Mouse (Mus musculus) liver, embryonic 14.5 days (tissue): ENCODE results near the gene Gli1. TPM values are rescaled to one million over a fixed set of nuclear protein-coding genes. Genes with fewer than 3 reads are reported as not detected.

Experiments
- ATAC-seq: fragments of 200-750 bp; cut with Nextera tagmentation; 2 replicates; pipeline ENCODE4 v1.8.0; 2017; ENCODE audit warnings: moderate number of reproducible peaks, mild to moderate bottlenecking, moderate library complexity; ENCODE audit not compliant: insufficient read depth
- DNase-seq, 3 experiments: peaks; one replicate each; pipeline ENCODE4 v3.0.0-alpha.2; 2012 to 2013; ENCODE audit warnings: low read depth in 3 of 3, low spot score in 3 of 3
- H3K27ac ChIP-seq: fragments of 300-500 bp; sonication (generic); 2 replicates; pipeline ENCODE4 v1.5.1; 2014; ENCODE audit warnings: moderate library complexity, mild to moderate bottlenecking, control low read depth, inconsistent platforms
- H3K27me3 ChIP-seq: fragments of 300-500 bp; sonication (generic); 2 replicates; pipeline ENCODE4 v1.6.1; 2014; ENCODE audit warnings: mild to moderate bottlenecking, low read length, moderate library complexity; ENCODE audit not compliant: control insufficient read depth, insufficient read depth
- H3K36me3 ChIP-seq: fragments of 300-500 bp; sonication (generic); replicated peaks from 2 replicates; pipeline ENCODE4 v1.6.1; 2014; ENCODE audit warnings: low read depth; ENCODE audit not compliant: control insufficient read depth, insufficient read depth
- H3K4me1 ChIP-seq, 2 experiments: fragments of 200-500 bp in 1 of 2; fragments of 300-500 bp in 1 of 2; sonication (generic) in 1 of 2; replicated peaks; 2 replicates each; pipeline ENCODE4 v1.6.1; 2012 to 2014; ENCODE audit warnings: antibody characterized with exemption in 1 of 2, inconsistent platforms in 1 of 2, low read length in 1 of 2; ENCODE audit not compliant: control insufficient read depth in 2 of 2, insufficient read depth in 2 of 2
- H3K4me2 ChIP-seq: fragments of 300-500 bp; sonication (generic); 2 replicates; pipeline ENCODE4 v1.6.1; 2014; ENCODE audit warnings: low read depth, mild to moderate bottlenecking, control low read depth, moderate library complexity
- H3K4me3 ChIP-seq, 2 experiments: fragments of 200-500 bp in 1 of 2; fragments of 300-500 bp in 1 of 2; sonication (generic) in 1 of 2; 2 replicates each; pipeline ENCODE4 v1.5.1; 2012 to 2014; ENCODE audit warnings: low read depth in 2 of 2, low read length in 2 of 2, mild to moderate bottlenecking in 2 of 2, control low read depth in 1 of 2, inconsistent platforms in 1 of 2, moderate library complexity in 1 of 2; ENCODE audit not compliant: insufficient read depth in 1 of 2
- H3K9ac ChIP-seq: fragments of 300-500 bp; sonication (generic); replicated peaks from 2 replicates; pipeline ENCODE4 v1.6.1; 2014; ENCODE audit warnings: mild to moderate bottlenecking, control low read depth, moderate library complexity
- H3K9me3 ChIP-seq: fragments of 300-500 bp; sonication (generic); 2 replicates; pipeline ENCODE4 v1.6.1; 2016; ENCODE audit warnings: low read length, mixed read lengths; ENCODE audit not compliant: control insufficient read depth
- CTCF ChIP-seq: IDR thresholded peaks from 2 replicates; pipeline ENCODE4 v1.5.1; 2016; ENCODE audit warnings: antibody characterized with exemption, low read depth, control low read depth
- EP300 ChIP-seq: IDR thresholded peaks from 2 replicates; pipeline ENCODE4 v1.6.1; 2016; ENCODE audit warnings: antibody characterized with exemption, low read depth
- WGBS: fragments of 180-500 bp; shearing (Covaris S2); extraction: QIAGEN DNeasy Blood & Tissue Kit; methylation state at CpG from one replicate; pipeline ENCODE4 v1.1.7; 2014; ENCODE audit not compliant: insufficient replicate concordance; 5-methylcytosine and 5-hydroxymethylcytosine counted together
- polyA plus RNA-seq, 2 experiments: library from polyadenylated mRNA; depleted of rRNA in 1 of 2; stranded (reverse) in 1 of 2; unstranded in 1 of 2; fragments of >200 nt; fragmentation: Nextera tagmentation in 1 of 2; extraction: Ambion mirVana in 1 of 2; gene quantifications; 2 replicates each; pipeline versions ENCODE4 v1.2.1 to v1.2.3; 2012 to 2014

Gli1 gene
- polyA plus RNA-seq, 2 experiments: 0.15 to 1.1 TPM

- DNase-seq: no peak
- Histone ChIP-seq H3K27me3 (no peaks in the 10 kb centered on the region), H3K4me3 (no peak overlapping the region), H3K36me3 (peaks cover 59% of the 10 kb centered on the region), H3K9me3 (no peaks in the 10 kb centered on the region; the same call in 1 of the 2 replicates), H3K9ac (no peak overlapping the region), H3K4me2 (no peak overlapping the region), H3K4me1 (peaks cover 0 to 20% of the 10 kb centered on the region in 2 experiments; a peak in 3 of 4 replicates), H3K27ac (no peak overlapping the region)
- no peak for TF ChIP-seq CTCF
- no peak for TF ChIP-seq EP300
- 84% methylated on average over 11 of the region's 11 CpGs for WGBS
- no peak for ATAC-seq
Observed at GRCm38 (mm10) chr10:127284724-127285500, 56.9 kb downstream of the Gli1 start.

GRCm38 (mm10) chr10:127284105-127284622, 57.6 kb downstream of the Gli1 start:
- DNase-seq: no peak
- Histone ChIP-seq H3K9me3 (no peaks in the 10 kb centered on the region; the same call in 1 of the 2 replicates), H3K36me3 (peaks cover 64% of the 10 kb centered on the region), H3K4me1 (peaks cover 0 to 13% of the 10 kb centered on the region in 2 experiments; a peak in 2 of 4 replicates), H3K27me3 (no peaks in the 10 kb centered on the region), H3K4me2 (no peak overlapping the region), H3K27ac (no peak overlapping the region), H3K9ac (no peak overlapping the region), H3K4me3 (no peak overlapping the region)
- TF ChIP-seq CTCF: no peak
- WGBS: 94% methylated on average over 7 of the region's 7 CpGs
- ATAC-seq: no peak

- whole genome bisulfite sequencing: 76% methylated on average over 13 of the region's 13 CpGs
- Histone ChIP-seq H3K9ac (no peak overlapping the region), H3K36me3 (peaks cover 70% of the 10 kb centered on the region), H3K4me2 (no peak overlapping the region), H3K9me3 (no peaks in the 10 kb centered on the region; the same call in 1 of the 2 replicates), H3K4me3 (no peak overlapping the region), H3K4me1 (peaks cover 0 to 11% of the 10 kb centered on the region in 2 experiments; a peak in 2 of 4 replicates), H3K27ac (no peak overlapping the region), H3K27me3 (no peaks in the 10 kb centered on the region)
- DNase-seq (no peak), ATAC-seq (no peak)
- TF ChIP-seq EP300 (no peak), CTCF (no peak)
Observed at GRCm38 (mm10) chr10:127282620-127283215, 59.1 kb downstream of the Gli1 start.

GRCm38 (mm10) chr10:127281316-127281715, 60.5 kb downstream of the Gli1 start:
- no peak overlapping the region for H3K4me2 ChIP-seq
- no peaks in the 10 kb centered on the region for H3K4me1 ChIP-seq
- H3K36me3 ChIP-seq: peaks cover 75% of the 10 kb centered on the region
- no peak overlapping the region for H3K27ac ChIP-seq
- WGBS: 82% methylated on average over 8 of the region's 8 CpGs
- H3K27me3 ChIP-seq: no peaks in the 10 kb centered on the region
- ATAC-seq (no peak), DNase-seq (no peak)
- H3K9me3 ChIP-seq: no peaks in the 10 kb centered on the region; the same call in 1 of the 2 replicates
- TF ChIP-seq EP300 (no peak), CTCF (no peak)
- H3K9ac ChIP-seq: no peak overlapping the region
- no peak overlapping the region for H3K4me3 ChIP-seq

Other genes starting within 250 kb of the Gli1 start
- 20.9 and 25.0 TPM in 2 replicates for gene Os9, start 220.8 kb downstream of the Gli1 start, polyA plus RNA-seq (2012; rRNA removed)
- 22.9 and 29.9 TPM in 2 replicates for gene Os9, start 220.8 kb downstream of the Gli1 start, polyA plus RNA-seq (2014; fragmentation: Nextera tagmentation; extraction: Ambion mirVana)
- 9.9 and 10.4 TPM in 2 replicates for gene B4galnt1, start 176.7 kb downstream of the Gli1 start, polyA plus RNA-seq (2012; rRNA removed)
- 14.6 and 17.1 TPM in 2 replicates for gene B4galnt1, start 176.7 kb downstream of the Gli1 start, polyA plus RNA-seq (2014; fragmentation: Nextera tagmentation; extraction: Ambion mirVana)
- 1.5 and 1.7 TPM in 2 replicates for gene Slc26a10, start 161.3 kb downstream of the Gli1 start, polyA plus RNA-seq (2012; rRNA removed)
- gene Slc26a10, start 161.3 kb downstream of the Gli1 start, polyA plus RNA-seq (2014; fragmentation: Nextera tagmentation; extraction: Ambion mirVana): 0.75 and 1.3 TPM in 2 replicates
- gene Arhgef25, start 151.9 kb downstream of the Gli1 start, polyA plus RNA-seq (2012; rRNA removed): 6.9 and 7.7 TPM in 2 replicates
- 3.4 and 4.8 TPM in 2 replicates for gene Arhgef25, start 151.9 kb downstream of the Gli1 start, polyA plus RNA-seq (2014; fragmentation: Nextera tagmentation; extraction: Ambion mirVana)
- gene Dtx3, start 146.2 kb downstream of the Gli1 start, polyA plus RNA-seq (2012; rRNA removed): 35.9 and 38.6 TPM in 2 replicates
- 11.2 and 15.0 TPM in 2 replicates for gene Dtx3, start 146.2 kb downstream of the Gli1 start, polyA plus RNA-seq (2014; fragmentation: Nextera tagmentation; extraction: Ambion mirVana)
- 28.2 and 31.2 TPM in 2 replicates for gene Pip4k2c, start 130.4 kb downstream of the Gli1 start, polyA plus RNA-seq (2012; rRNA removed)
- 25.7 and 31.1 TPM in 2 replicates for gene Pip4k2c, start 130.4 kb downstream of the Gli1 start, polyA plus RNA-seq (2014; fragmentation: Nextera tagmentation; extraction: Ambion mirVana)
- 0.11 and 0.19 TPM in 2 replicates for gene Kif5a, start 78.6 kb downstream of the Gli1 start, polyA plus RNA-seq (2012; rRNA removed)
- 0.01 and 0.03 TPM in 2 replicates for gene Kif5a, start 78.6 kb downstream of the Gli1 start, polyA plus RNA-seq (2014; fragmentation: Nextera tagmentation; extraction: Ambion mirVana)
- 53.8 and 58.7 TPM in 2 replicates for gene Dctn2, start 75.6 kb downstream of the Gli1 start, polyA plus RNA-seq (2012; rRNA removed)
- gene Dctn2, start 75.6 kb downstream of the Gli1 start, polyA plus RNA-seq (2014; fragmentation: Nextera tagmentation; extraction: Ambion mirVana): 59.2 and 64.7 TPM in 2 replicates
- 9.7 and 11.0 TPM in 2 replicates for gene Mbd6, start 53.0 kb downstream of the Gli1 start, polyA plus RNA-seq (2012; rRNA removed)
- gene Mbd6, start 53.0 kb downstream of the Gli1 start, polyA plus RNA-seq (2014; fragmentation: Nextera tagmentation; extraction: Ambion mirVana): 5.6 and 6.2 TPM in 2 replicates
- gene Mars, start 30.2 kb downstream of the Gli1 start, polyA plus RNA-seq (2012; rRNA removed): 53.6 and 63.4 TPM in 2 replicates
- 101 and 115 TPM in 2 replicates for gene Mars, start 30.2 kb downstream of the Gli1 start, polyA plus RNA-seq (2014; fragmentation: Nextera tagmentation; extraction: Ambion mirVana)
- gene Arhgap9, start 20.0 kb downstream of the Gli1 start, polyA plus RNA-seq (2012; rRNA removed): 7.3 and 8.8 TPM in 2 replicates
- gene Arhgap9, start 20.0 kb downstream of the Gli1 start, polyA plus RNA-seq (2014; fragmentation: Nextera tagmentation; extraction: Ambion mirVana): 12.4 and 13.4 TPM in 2 replicates
- gene Inhbe, start 12.4 kb upstream of the Gli1 start, polyA plus RNA-seq (2012; rRNA removed): 0.59 and 0.61 TPM in 2 replicates
- 0.28 and 0.38 TPM in 2 replicates for gene Inhbe, start 12.4 kb upstream of the Gli1 start, polyA plus RNA-seq (2014; fragmentation: Nextera tagmentation; extraction: Ambion mirVana)
- 1.5 and 2.0 TPM in 2 replicates for gene Inhbc, start 28.5 kb upstream of the Gli1 start, polyA plus RNA-seq (2012; rRNA removed)
- 2.1 and 2.4 TPM in 2 replicates for gene Inhbc, start 28.5 kb upstream of the Gli1 start, polyA plus RNA-seq (2014; fragmentation: Nextera tagmentation; extraction: Ambion mirVana)
- 10.9 and 16.2 TPM in 2 replicates for gene R3hdm2, start 38.4 kb upstream of the Gli1 start, polyA plus RNA-seq (2012; rRNA removed)
- gene R3hdm2, start 38.4 kb upstream of the Gli1 start, polyA plus RNA-seq (2014; fragmentation: Nextera tagmentation; extraction: Ambion mirVana): 9.0 and 14.0 TPM in 2 replicates
- 0.16 and 0.37 TPM in 2 replicates for gene Stac3, start 159.7 kb upstream of the Gli1 start, polyA plus RNA-seq (2012; rRNA removed)
- not detected in 2 replicates for gene Stac3, start 159.7 kb upstream of the Gli1 start, polyA plus RNA-seq (2014; fragmentation: Nextera tagmentation; extraction: Ambion mirVana)
- 2.1 and 3.6 TPM in 2 replicates for gene Ndufa4l2, start 173.0 kb upstream of the Gli1 start, polyA plus RNA-seq (2012; rRNA removed)
- gene Ndufa4l2, start 173.0 kb upstream of the Gli1 start, polyA plus RNA-seq (2014; fragmentation: Nextera tagmentation; extraction: Ambion mirVana): 2.0 and 5.8 TPM in 2 replicates
- gene Shmt2, start 180.5 kb upstream of the Gli1 start, polyA plus RNA-seq (2012; rRNA removed): 81.0 and 88.6 TPM in 2 replicates
- 82.7 and 88.2 TPM in 2 replicates for gene Shmt2, start 180.5 kb upstream of the Gli1 start, polyA plus RNA-seq (2014; fragmentation: Nextera tagmentation; extraction: Ambion mirVana)
- not detected in 2 replicates for gene Nxph4, start 192.6 kb upstream of the Gli1 start, polyA plus RNA-seq (2012; rRNA removed)
- gene Nxph4, start 192.6 kb upstream of the Gli1 start, polyA plus RNA-seq (2014; fragmentation: Nextera tagmentation; extraction: Ambion mirVana): 0.13 TPM in 1 of 2 replicates, not detected in the other